Mouse (Mus musculus) intestine, embryonic 15.5 days (tissue): Measurements from ENCODE around the gene Klhl7. TPM values are rescaled to one million over a fixed set of nuclear protein-coding genes. Genes with fewer than 3 reads are reported as not detected.

Experiments used
- ATAC-seq: fragments of 200-750 bp; cut with Nextera tagmentation; 2 replicates; pipeline ENCODE4 v1.8.0; 2017; ENCODE audit warnings: moderate TSS enrichment, moderate library complexity
- H3K27ac ChIP-seq: fragments of 300-500 bp; sonication (generic); 2 replicates; pipeline ENCODE4 v1.5.1; 2015; ENCODE audit warnings: mild to moderate bottlenecking, inconsistent platforms
- H3K27me3 ChIP-seq: fragments of 300-500 bp; sonication (generic); replicated peaks from 2 replicates; pipeline ENCODE4 v1.6.1; 2015; ENCODE audit warnings: inconsistent platforms
- H3K36me3 ChIP-seq: fragments of 300-500 bp; sonication (generic); 2 replicates; pipeline ENCODE4 v1.6.1; 2015; ENCODE audit warnings: inconsistent platforms
- H3K4me1 ChIP-seq: fragments of 300-500 bp; sonication (generic); replicated peaks from 2 replicates; pipeline ENCODE4 v1.6.1; 2015; ENCODE audit warnings: inconsistent platforms
- H3K4me2 ChIP-seq: fragments of 300-500 bp; sonication (generic); replicated peaks from 2 replicates; pipeline ENCODE4 v1.6.1; 2015; ENCODE audit warnings: mild to moderate bottlenecking, inconsistent platforms
- H3K4me3 ChIP-seq: fragments of 300-500 bp; sonication (generic); replicated peaks from 2 replicates; pipeline ENCODE4 v1.5.1; 2015; ENCODE audit warnings: inconsistent platforms
- H3K9ac ChIP-seq: fragments of 300-500 bp; sonication (generic); 2 replicates; pipeline ENCODE4 v1.6.1; 2015; ENCODE audit warnings: inconsistent platforms
- H3K9me3 ChIP-seq: fragments of 300-500 bp; sonication (generic); 2 replicates; pipeline ENCODE4 v1.6.1; 2016; ENCODE audit warnings: inconsistent platforms
- WGBS: fragments of 180-500 bp; shearing (Covaris S2); methylation state at CpG from one replicate; pipeline ENCODE4 v1.1.7; 2015; 5-methylcytosine and 5-hydroxymethylcytosine counted together
- polyA plus RNA-seq: library from polyadenylated mRNA; unstranded; fragments of >200 nt; fragmentation: Nextera tagmentation; extraction: Ambion mirVana; gene quantifications from 2 replicates; pipeline ENCODE4 v1.2.1, GENCODE M21; 2015

The Klhl7 gene
- polyA plus RNA-seq, 1 experiment from 2014 or later: 39.5 TPM

GRCm38 (mm10) chr5:24146964-24147363 is 46.6 kb downstream of the Klhl7 start:
- H3K4me3 ChIP-seq: no peak overlapping the region
- H3K9me3 ChIP-seq: no peaks in the 10 kb centered on the region
- no peak overlapping the region for H3K27ac ChIP-seq
- no peak overlapping the region for H3K9ac ChIP-seq
- H3K36me3 ChIP-seq: peaks cover 20% of the 10 kb centered on the region; the same call in 1 of the 2 replicates
- WGBS: 90% methylated on average over 5 of the region's 5 CpGs
- H3K4me1 ChIP-seq: no peaks in the 10 kb centered on the region
- no peak for ATAC-seq
- no peak overlapping the region for H3K4me2 ChIP-seq
- no peaks in the 10 kb centered on the region for H3K27me3 ChIP-seq

DNA sequence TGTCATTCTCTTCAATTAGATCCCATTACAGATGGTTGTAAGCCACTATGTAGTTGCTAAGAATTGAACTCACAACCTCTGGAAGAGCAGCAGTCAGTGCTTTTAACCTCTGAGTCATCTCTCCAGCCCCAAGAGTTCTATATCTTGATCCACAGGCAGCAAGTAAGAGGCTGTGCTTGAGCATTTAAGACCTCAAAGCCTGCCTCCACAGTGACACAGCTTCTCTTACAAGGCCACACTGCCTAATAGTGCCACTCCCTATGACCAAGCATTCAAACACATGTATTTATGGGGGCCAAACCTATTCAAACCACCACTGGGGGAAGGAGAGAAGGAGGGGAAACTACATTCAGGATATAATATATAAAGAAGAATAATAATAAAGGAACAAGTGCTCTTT is 51.8 kb downstream of the Klhl7 start:
- H3K9me3 ChIP-seq: no peaks in the 10 kb centered on the region
- H3K4me1 ChIP-seq: no peaks in the 10 kb centered on the region
- H3K36me3 ChIP-seq: peaks cover 5% of the 10 kb centered on the region; the same call in 1 of the 2 replicates
- no peak overlapping the region for H3K27ac ChIP-seq
- H3K4me2 ChIP-seq: no peak overlapping the region
- H3K4me3 ChIP-seq: no peak overlapping the region
- H3K9ac ChIP-seq: no peak overlapping the region
- no peak for ATAC-seq
- no peaks in the 10 kb centered on the region for H3K27me3 ChIP-seq

DNA sequence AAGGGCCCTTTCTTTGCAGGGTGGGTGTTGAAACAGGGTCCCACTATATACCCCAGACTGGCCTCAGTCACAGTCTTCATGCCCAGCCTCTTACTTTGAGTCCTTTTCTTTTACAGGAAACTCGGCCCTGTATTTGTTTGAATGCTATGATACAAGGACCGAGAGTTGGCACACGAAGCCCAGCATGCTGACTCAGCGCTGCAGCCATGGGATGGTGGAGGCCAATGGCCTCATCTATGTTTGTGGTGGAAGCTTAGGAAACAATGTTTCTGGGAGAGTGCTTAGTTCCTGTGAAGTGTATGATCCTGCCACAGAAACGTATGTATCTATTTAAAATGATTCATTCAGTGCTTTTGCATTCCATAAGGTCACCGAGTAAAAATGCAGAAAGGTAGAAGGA is 56.4 kb downstream of the Klhl7 start:
- WGBS: 91% methylated on average over 6 of the region's 6 CpGs
- no peak overlapping the region for H3K4me2 ChIP-seq
- H3K4me3 ChIP-seq: no peak overlapping the region

DNA sequence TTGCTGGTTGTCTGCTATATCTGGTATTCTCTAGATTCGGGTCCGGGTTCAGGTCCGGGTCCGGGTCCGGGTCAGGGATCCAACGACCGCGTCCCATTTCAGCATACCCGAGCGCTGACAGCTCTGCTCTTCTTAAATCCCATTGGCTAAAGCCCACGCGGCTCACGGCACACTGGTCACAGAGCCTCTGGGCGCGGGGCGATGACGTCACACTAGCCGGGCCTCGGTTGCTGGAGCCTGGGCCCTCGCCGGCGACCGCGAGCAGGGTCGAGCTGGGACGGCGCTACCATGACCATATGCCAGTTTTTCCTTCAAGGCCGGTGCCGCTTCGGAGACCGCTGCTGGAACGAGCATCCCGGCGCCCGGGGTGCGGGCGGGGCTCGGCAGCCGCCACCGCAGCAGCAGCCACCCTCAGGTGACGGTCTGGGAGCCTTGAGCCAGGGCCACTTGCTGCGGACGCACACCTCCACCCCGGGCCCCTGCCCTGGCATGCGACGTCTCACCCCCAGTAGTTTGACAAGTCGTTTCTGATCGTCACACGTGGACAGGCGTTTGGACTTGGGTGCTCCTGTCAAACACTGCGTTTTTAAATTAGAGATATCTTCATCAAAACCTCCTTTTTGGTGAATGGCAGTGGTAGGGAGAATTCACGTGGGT is 64.5 kb downstream of the Klhl7 start, which contains the start of gene Nupl2:
Gene Nupl2 (plus strand): TSS at position 175 of the 657 bp plus-strand sequence.
- peak within 1 kb of the TSS; percentile 78 for H3K4me2 ChIP-seq
- WGBS: under 1% methylated on average over 52 of the region's 52 CpGs
- peak within 1 kb of the TSS; percentile 92 for H3K9ac ChIP-seq
- H3K36me3 ChIP-seq: peaks cover 5% of the 10 kb centered on the region
- peak; percentile 100 for ATAC-seq
- peak within 1 kb of the TSS; percentile 91 for H3K4me3 ChIP-seq
- H3K9me3 ChIP-seq: no peaks in the 10 kb centered on the region
- peaks cover 3% of the 10 kb centered on the region; the same call in 1 of the 2 replicates for H3K4me1 ChIP-seq
- no peaks in the 10 kb centered on the region for H3K27me3 ChIP-seq
- peak within 1 kb of the TSS; percentile 70; the same call in 1 of the 2 replicates for H3K27ac ChIP-seq

More for the DNA sequence above, 56.4 kb downstream of the Klhl7 start:
- Histone ChIP-seq H3K4me1 (no peaks in the 10 kb centered on the region), H3K27ac (no peak overlapping the region), H3K36me3 (peaks cover 5% of the 10 kb centered on the region; the same call in 1 of the 2 replicates), H3K9ac (no peak overlapping the region), H3K9me3 (no peaks in the 10 kb centered on the region), H3K27me3 (no peaks in the 10 kb centered on the region)
- ATAC-seq: no peak

- Histone ChIP-seq H3K4me3 (no peak overlapping the region), H3K36me3 (peaks cover 5% of the 10 kb centered on the region), H3K4me2 (no peak overlapping the region), H3K4me1 (peaks cover 3% of the 10 kb centered on the region; the same call in 1 of the 2 replicates), H3K27ac (no peak overlapping the region), H3K9ac (no peak overlapping the region), H3K9me3 (no peaks in the 10 kb centered on the region), H3K27me3 (no peaks in the 10 kb centered on the region)
- no peak for ATAC-seq
- WGBS: 49% methylated on average over 5 of the region's 5 CpGs
These were observed 66.9 kb downstream of the Klhl7 start for GRCm38 (mm10) chr5:24167263-24167662.

DNA sequence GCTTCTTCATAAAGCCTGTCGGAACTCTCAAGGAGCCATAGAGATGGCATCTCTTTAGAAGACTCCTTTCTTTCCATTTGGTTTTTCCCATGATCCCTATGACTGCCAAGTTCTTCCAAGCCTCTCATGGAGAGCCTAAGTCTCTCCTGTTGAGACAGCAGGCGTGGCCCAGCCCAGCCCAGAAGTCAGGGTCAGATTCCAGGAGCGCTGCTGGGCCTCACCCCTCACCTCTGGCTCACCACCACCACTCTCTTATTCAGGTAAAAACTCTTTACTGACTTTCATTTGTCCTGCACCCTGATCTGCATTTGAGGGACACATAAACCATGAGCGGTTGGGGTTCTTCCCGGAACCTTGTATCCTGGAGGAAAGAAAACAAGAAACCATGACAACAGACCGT is 69.5 kb downstream of the Klhl7 start:
- ATAC-seq: no peak
- WGBS: 89% methylated on average over 6 of the region's 6 CpGs
- peaks cover 3% of the 10 kb centered on the region; the same call in 1 of the 2 replicates for H3K4me1 ChIP-seq

DNA sequence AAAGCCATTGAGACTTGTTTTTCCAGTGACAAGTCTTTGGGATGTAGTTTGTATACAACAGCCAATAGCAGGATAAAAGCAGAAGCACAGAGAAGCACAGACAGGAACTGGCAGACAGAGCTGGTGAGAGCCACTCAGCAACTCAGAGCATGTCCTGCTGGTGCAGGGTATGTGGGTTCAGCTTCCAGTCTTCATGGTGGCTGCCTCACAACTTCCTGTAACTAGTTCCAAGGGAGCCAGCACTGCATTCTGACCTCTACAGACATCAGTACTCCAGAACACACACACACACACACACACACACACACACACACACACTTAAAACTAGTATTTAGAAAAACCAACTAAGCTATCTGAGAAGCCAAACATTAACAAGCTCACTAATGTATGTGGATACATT is 71.7 kb downstream of the Klhl7 start:
- Histone ChIP-seq H3K4me3 (no peak overlapping the region), H3K27me3 (no peaks in the 10 kb centered on the region), H3K4me1 (no peaks in the 10 kb centered on the region), H3K4me2 (no peak overlapping the region), H3K27ac (no peak overlapping the region), H3K9ac (no peak overlapping the region), H3K9me3 (no peaks in the 10 kb centered on the region), H3K36me3 (peaks cover 5% of the 10 kb centered on the region)
- ATAC-seq: no peak

More for the DNA sequence above, 69.5 kb downstream of the Klhl7 start:
- no peak overlapping the region for H3K4me2 ChIP-seq
- no peaks in the 10 kb centered on the region for H3K9me3 ChIP-seq
- no peak overlapping the region for H3K27ac ChIP-seq
- no peak overlapping the region for H3K9ac ChIP-seq
- H3K4me3 ChIP-seq: no peak overlapping the region
- no peaks in the 10 kb centered on the region for H3K27me3 ChIP-seq
- H3K36me3 ChIP-seq: peaks cover 5% of the 10 kb centered on the region

- Histone ChIP-seq H3K36me3 (peaks cover 21% of the 10 kb centered on the region), H3K9me3 (no peaks in the 10 kb centered on the region)
These were observed 81.3 kb downstream of the Klhl7 start for GRCm38 (mm10) chr5:24181514-24182295.

DNA sequence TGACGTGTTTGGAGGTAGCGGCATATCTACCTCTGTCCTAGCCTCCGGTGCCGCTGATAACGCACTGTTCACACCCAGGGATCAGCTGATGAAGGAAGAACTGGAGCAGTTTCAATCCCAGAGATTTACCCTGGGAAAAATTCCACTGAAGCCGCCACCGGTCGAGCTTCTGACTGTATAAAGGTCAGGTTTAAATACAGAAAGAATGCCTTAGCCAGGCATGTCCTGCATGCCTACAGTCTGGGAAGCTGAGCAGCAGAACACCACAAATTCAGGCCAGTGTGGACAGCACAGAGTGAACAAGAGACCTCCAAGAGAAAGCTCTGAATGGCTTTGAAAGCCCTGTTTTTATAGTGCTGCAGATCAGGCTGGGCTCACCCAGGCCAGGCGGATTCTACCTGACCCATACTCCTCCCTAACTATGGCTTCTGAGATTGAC is 81.9 kb downstream of the Klhl7 start:
- H3K4me3 ChIP-seq: no peak overlapping the region
- 93% methylated on average over 9 of the region's 9 CpGs for WGBS
- no peak overlapping the region for H3K4me2 ChIP-seq
- H3K27ac ChIP-seq: no peak overlapping the region
- no peaks in the 10 kb centered on the region for H3K4me1 ChIP-seq
- ATAC-seq: no peak
- peaks cover 24% of the 10 kb centered on the region for H3K36me3 ChIP-seq
- H3K9me3 ChIP-seq: no peaks in the 10 kb centered on the region
- H3K9ac ChIP-seq: no peak overlapping the region
- H3K27me3 ChIP-seq: no peaks in the 10 kb centered on the region

More at GRCm38 (mm10) chr5:24181514-24182295, 81.3 kb downstream of the Klhl7 start:
- no peaks in the 10 kb centered on the region for H3K27me3 ChIP-seq
- no peak overlapping the region for H3K4me2 ChIP-seq
- 92% methylated on average over 16 of the region's 16 CpGs for WGBS
- H3K4me3 ChIP-seq: no peak overlapping the region
- no peak overlapping the region for H3K9ac ChIP-seq
- H3K4me1 ChIP-seq: no peaks in the 10 kb centered on the region
- H3K27ac ChIP-seq: no peak overlapping the region
- no peak for ATAC-seq

GRCm38 (mm10) chr5:24183096-24183495 is 82.7 kb downstream of the Klhl7 start:
- Histone ChIP-seq H3K9ac (no peak overlapping the region), H3K4me3 (no peak overlapping the region), H3K27me3 (no peaks in the 10 kb centered on the region), H3K4me1 (no peaks in the 10 kb centered on the region), H3K4me2 (no peak overlapping the region), H3K36me3 (peaks cover 22% of the 10 kb centered on the region), H3K9me3 (no peaks in the 10 kb centered on the region), H3K27ac (no peak overlapping the region)
- WGBS: 93% methylated on average over 6 of the region's 6 CpGs
- ATAC-seq: no peak

DNA sequence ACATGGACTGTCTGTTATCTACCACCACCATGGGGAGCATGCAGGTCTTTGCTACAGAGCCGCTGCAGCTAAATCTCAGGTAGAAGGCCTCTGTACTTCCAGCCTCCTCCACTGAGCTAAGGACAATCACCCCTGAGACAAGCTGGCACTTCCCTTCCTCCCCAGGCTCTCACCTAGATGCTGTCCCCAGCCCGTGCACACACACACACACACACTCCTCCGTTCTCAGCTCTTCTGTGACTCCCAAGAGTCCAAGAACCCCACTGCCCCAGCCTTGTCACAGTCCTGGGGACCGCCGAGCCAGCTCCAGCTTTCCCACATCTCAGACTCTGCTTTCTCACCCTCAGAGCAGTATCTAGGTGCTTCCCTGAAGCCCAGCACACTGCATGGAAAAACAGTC is 83.6 kb downstream of the Klhl7 start:
- no peak overlapping the region for H3K9ac ChIP-seq
- no peaks in the 10 kb centered on the region for H3K4me1 ChIP-seq
- H3K27ac ChIP-seq: no peak overlapping the region
- WGBS: 92% methylated on average over 5 of the region's 5 CpGs
- H3K4me3 ChIP-seq: no peak overlapping the region
- no peak overlapping the region for H3K4me2 ChIP-seq
- no peaks in the 10 kb centered on the region for H3K9me3 ChIP-seq
- no peaks in the 10 kb centered on the region for H3K27me3 ChIP-seq
- ATAC-seq: no peak
- H3K36me3 ChIP-seq: peaks cover 20% of the 10 kb centered on the region

- no peak overlapping the region for H3K4me3 ChIP-seq
- WGBS: 73% methylated on average over 4 of the region's 4 CpGs
- no peak for ATAC-seq
These were observed 88.1 kb downstream of the Klhl7 start for GRCm38 (mm10) chr5:24188476-24188875.

More at GRCm38 (mm10) chr5:24188476-24188875, 88.1 kb downstream of the Klhl7 start:
- Histone ChIP-seq H3K27ac (no peak overlapping the region), H3K4me1 (no peaks in the 10 kb centered on the region), H3K9me3 (no peaks in the 10 kb centered on the region), H3K27me3 (no peaks in the 10 kb centered on the region), H3K36me3 (peaks cover 6% of the 10 kb centered on the region; the same call in 1 of the 2 replicates), H3K4me2 (no peak overlapping the region), H3K9ac (no peak overlapping the region)
